Mouse (Mus musculus) heart, adult 2 months (tissue): Measurements from ENCODE around the gene Ddx31. TPM values are rescaled to one million over a fixed set of nuclear protein-coding genes. Genes with fewer than 3 reads are reported as not detected.
A peak's percentile ranks its signal among the peaks of the same experiment; 100 is the strongest.

ENCODE experiments used
- DNase-seq, 2 experiments: peaks; one replicate each; pipeline ENCODE4 v3.0.0; 2021
- H3K27ac ChIP-seq: fragments of 200-600 bp; 2 replicates; pipeline ENCODE4 v1.8.1; 2022
- H3K27me3 ChIP-seq: fragments of 200-500 bp; 2 replicates; pipeline ENCODE4 v1.6.1; 2012; ENCODE audit warnings: mild to moderate bottlenecking, low read length, inconsistent platforms, mixed read lengths; ENCODE audit not compliant: control insufficient read depth, insufficient read depth
- H3K36me3 ChIP-seq: fragments of 200-500 bp; 2 replicates; pipeline ENCODE4 v1.6.1; 2012; ENCODE audit warnings: low read length, inconsistent platforms; ENCODE audit not compliant: control insufficient read depth, insufficient read depth
- H3K4me1 ChIP-seq: fragments of 200-500 bp; 2 replicates; pipeline ENCODE4 v1.6.1; 2011; ENCODE audit warnings: low read length; ENCODE audit not compliant: control insufficient read depth, insufficient read depth
- H3K4me3 ChIP-seq: fragments of 200-600 bp; 2 replicates; pipeline ENCODE4 v1.8.1; 2022
- H3K79me2 ChIP-seq: fragments of 200-500 bp; replicated peaks from 2 replicates; pipeline ENCODE4 v1.6.1; 2012; ENCODE audit warnings: mild to moderate bottlenecking, inconsistent platforms, low read length, moderate library complexity, mixed read lengths; ENCODE audit not compliant: control insufficient read depth, insufficient read depth
- H3K9ac ChIP-seq: fragments of 200-500 bp; 2 replicates; pipeline ENCODE4 v1.6.1; 2012; ENCODE audit warnings: low read depth, mild to moderate bottlenecking, control low read depth, inconsistent platforms, low read length, mixed read lengths
- CTCF ChIP-seq: fragments of 200-600 bp; IDR thresholded peaks from 2 replicates; pipeline ENCODE4 v1.8.1; 2022; ENCODE audit warnings: antibody characterized with exemption, mild to moderate bottlenecking, moderate library complexity
- EP300 ChIP-seq: fragments of 200-500 bp; IDR thresholded peaks from 2 replicates; pipeline ENCODE4 v1.6.1; 2011; ENCODE audit warnings: low read depth, low read length, control low read depth; ENCODE audit not compliant: insufficient read depth
- POLR2A ChIP-seq: fragments of 200-500 bp; IDR thresholded peaks from 2 replicates; pipeline ENCODE4 v1.6.1; 2011; ENCODE audit warnings: mild to moderate bottlenecking, low read depth, low read length, control low read depth; ENCODE audit not compliant: insufficient read depth
- WGBS: fragments of 180-500 bp; shearing (Covaris S2); methylation state at CpG from one replicate; pipeline ENCODE4 v1.1.7; 2018; 5-methylcytosine and 5-hydroxymethylcytosine counted together
- intact Hi-C: fragments of 180-260 bp; cut with DNase I; formaldehyde crosslinking; loops from one replicate; pipeline ENCODE4 v1.15.1; 2025
- polyA plus RNA-seq: library from polyadenylated mRNA; depleted of rRNA; stranded (reverse); fragments of >200 nt; gene quantifications from 2 replicates; pipeline ENCODE4 v1.2.3, GENCODE M21; 2012
- total RNA-seq, 2 experiments: library from RNA; stranded (reverse); gene quantifications; 2 replicates each; pipeline ENCODE4 v1.2.3; 2021

The Ddx31 gene
- total and polyA plus RNA-seq, 3 experiments, result 1.5 to 4.5 (median 4.1) TPM

GRCm38 (mm10) chr2:28881275-28881674 lies 41.1 kb downstream of the Ddx31 start:
- 96% methylated on average over 3 of the region's 3 CpGs for WGBS
- DNase-seq, result peak in 1 of 2 experiments; percentile 6
- H3K27me3 ChIP-seq, result no peaks in the 10 kb centered on the region
- 0 out of 2 replicates have a peak, but pooled peaks cover 2% of the 10 kb centered on the region for H3K4me1 ChIP-seq
- peaks cover 1% of the 10 kb centered on the region; the same call in 1 of the 2 replicates for H3K36me3 ChIP-seq
- TF ChIP-seq EP300 (no peak), POLR2A (no peak), CTCF (no peak)
- H3K27ac ChIP-seq, result no peak overlapping the region
- no peaks in the 10 kb centered on the region for H3K79me2 ChIP-seq
- intact Hi-C loops, result no loop called here
- H3K9ac ChIP-seq, result no peak overlapping the region
- no peak overlapping the region for H3K4me3 ChIP-seq

DNA sequence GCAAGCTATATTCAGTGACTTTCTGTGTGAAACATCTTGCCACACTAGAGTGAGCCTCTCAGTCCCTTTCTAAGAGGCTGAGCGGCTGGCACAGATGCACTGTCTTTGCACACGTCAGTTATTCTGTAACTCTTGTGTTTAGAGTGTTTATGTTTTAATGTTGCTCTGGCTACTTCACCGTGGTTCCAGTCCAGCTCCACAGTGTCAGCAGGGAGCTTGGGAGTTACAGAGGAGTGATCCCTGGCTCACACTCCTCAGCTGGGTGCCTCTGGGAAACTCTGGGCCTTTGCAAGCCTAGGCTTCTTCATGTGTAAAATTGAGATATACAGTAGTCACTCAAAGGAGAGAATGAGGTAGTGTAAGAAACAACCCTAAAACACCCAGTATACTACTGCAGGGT lies 41.8 kb downstream of the Ddx31 start:
- WGBS, result 80% methylated on average over 3 of the region's 3 CpGs
- H3K79me2 ChIP-seq, result no peaks in the 10 kb centered on the region
- 0 out of 2 replicates have a peak, but pooled peaks cover 2% of the 10 kb centered on the region for H3K4me1 ChIP-seq
- H3K4me3 ChIP-seq, result no peak overlapping the region
- H3K27ac ChIP-seq, result no peak overlapping the region
- H3K36me3 ChIP-seq, result peaks cover 1% of the 10 kb centered on the region; the same call in 1 of the 2 replicates
- TF ChIP-seq CTCF (no peak), EP300 (no peak), POLR2A (no peak)
- no peak for DNase-seq
- intact Hi-C loops, result no loop called here
- H3K27me3 ChIP-seq, result no peaks in the 10 kb centered on the region
- no peak overlapping the region for H3K9ac ChIP-seq

DNA sequence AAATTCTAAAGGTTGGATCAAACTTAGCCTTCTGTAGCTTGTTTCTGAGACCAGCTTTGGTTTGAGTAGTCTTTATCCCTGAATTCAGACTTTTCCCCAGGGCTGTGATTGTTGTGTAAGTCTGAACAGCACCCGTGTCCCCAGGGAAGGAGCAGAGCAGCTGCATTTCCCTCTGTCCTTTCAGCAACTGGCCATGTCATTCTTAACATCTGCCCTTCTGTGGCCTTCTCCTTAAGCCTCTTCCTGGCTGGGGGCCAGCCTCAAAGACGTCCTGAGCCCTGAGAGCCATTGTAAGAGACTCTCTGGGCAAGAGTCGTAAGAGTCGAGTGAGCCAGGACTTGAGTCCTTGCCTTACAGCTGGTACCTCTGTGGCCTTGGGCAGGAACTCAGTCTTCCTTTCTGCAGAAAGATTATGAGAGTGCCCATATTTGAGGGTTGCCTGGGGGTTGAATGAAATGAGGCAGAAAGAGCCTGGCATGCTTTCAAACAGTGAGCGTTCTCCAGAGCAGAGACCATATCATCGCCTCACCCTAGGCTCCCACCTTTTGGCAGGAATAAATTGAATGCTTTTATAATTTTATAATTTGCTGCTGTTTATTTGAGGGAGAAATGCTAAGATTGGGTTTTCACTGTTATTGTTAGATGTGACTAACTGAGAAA lies 42.8 kb downstream of the Ddx31 start:
- TF ChIP-seq POLR2A, result no peak
- no peak for TF ChIP-seq EP300
- TF ChIP-seq CTCF, result no peak
- Histone ChIP-seq H3K36me3 (peaks cover 1% of the 10 kb centered on the region; the same call in 1 of the 2 replicates), H3K27ac (no peak overlapping the region), H3K4me3 (no peak overlapping the region), H3K4me1 (0 out of 2 replicates have a peak, but pooled peaks cover 2% of the 10 kb centered on the region), H3K9ac (no peak overlapping the region), H3K27me3 (no peaks in the 10 kb centered on the region), H3K79me2 (no peaks in the 10 kb centered on the region)
- intact Hi-C loops, result no loop called here
- 65% methylated on average over 6 of the region's 6 CpGs for WGBS
- peak in 1 of 2 experiments; percentile 14 for DNase-seq

GRCm38 (mm10) chr2:28884914-28885313 lies 44.7 kb downstream of the Ddx31 start:
- DNase-seq, result no peak
- intact Hi-C loops, result no loop called here
- H3K36me3 ChIP-seq, result peaks cover 1% of the 10 kb centered on the region; the same call in 1 of the 2 replicates
- H3K27ac ChIP-seq, result no peak overlapping the region
- WGBS, result 76% methylated on average over 4 of the region's 4 CpGs
- TF ChIP-seq EP300 (no peak), POLR2A (no peak), CTCF (no peak)
- H3K4me1 ChIP-seq, result 0 out of 2 replicates have a peak, but pooled peaks cover 2% of the 10 kb centered on the region
- H3K4me3 ChIP-seq, result no peak overlapping the region
- no peak overlapping the region for H3K9ac ChIP-seq
- no peaks in the 10 kb centered on the region for H3K79me2 ChIP-seq
- no peaks in the 10 kb centered on the region for H3K27me3 ChIP-seq

GRCm38 (mm10) chr2:28892796-28893195 lies 52.6 kb downstream of the Ddx31 start:
- H3K27ac ChIP-seq, result no peak overlapping the region
- TF ChIP-seq EP300 (no peak), POLR2A (no peak), CTCF (no peak)
- intact Hi-C loops, result no loop called here
- no peak for DNase-seq
- no peak overlapping the region for H3K9ac ChIP-seq
- no peaks in the 10 kb centered on the region for H3K36me3 ChIP-seq
- no peaks in the 10 kb centered on the region for H3K4me1 ChIP-seq
- H3K27me3 ChIP-seq, result no peaks in the 10 kb centered on the region
- H3K79me2 ChIP-seq, result no peaks in the 10 kb centered on the region
- WGBS, result 83% methylated on average over 1 of the region's 1 CpGs
- H3K4me3 ChIP-seq, result no peak overlapping the region

GRCm38 (mm10) chr2:28893526-28893925 lies 53.3 kb downstream of the Ddx31 start:
- Histone ChIP-seq H3K4me3 (no peak overlapping the region), H3K9ac (no peak overlapping the region), H3K27ac (no peak overlapping the region), H3K36me3 (no peaks in the 10 kb centered on the region), H3K79me2 (no peaks in the 10 kb centered on the region), H3K27me3 (no peaks in the 10 kb centered on the region), H3K4me1 (no peaks in the 10 kb centered on the region)
- no peak for TF ChIP-seq EP300
- TF ChIP-seq POLR2A, result no peak
- DNase-seq, result no peak
- WGBS, result 85% methylated on average over 6 of the region's 6 CpGs
- intact Hi-C loops, result no loop called here
